Mouse (Mus musculus): ENCODE measurements at regions not wholly inside any gene's neighbourhood (a gene's known extent, or its start where the extent isn't known, plus 50 kb on each side); places are given as distances from the start of the nearest gene placed in this dataset.

DNA sequence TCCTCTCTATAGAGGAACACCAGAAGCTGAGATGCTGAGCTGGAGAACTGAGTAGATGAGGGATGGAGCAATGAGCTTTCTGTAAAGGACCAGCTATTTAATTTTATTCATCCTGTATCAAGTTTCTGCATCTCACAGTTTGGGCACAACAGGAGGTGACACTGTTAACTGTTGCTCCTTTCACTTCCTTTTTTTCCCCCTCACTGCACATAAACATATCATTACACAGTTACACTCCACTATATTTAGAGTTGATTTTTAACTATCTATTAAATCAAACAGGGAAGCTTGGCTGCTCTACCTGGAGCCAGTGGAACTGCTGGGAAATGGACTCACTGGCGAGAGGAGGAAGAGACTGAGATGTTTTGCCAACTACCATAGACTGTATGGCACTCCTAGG is 509.4 kb downstream of the Rnf144a start:
- DNase-seq (ENCODE audit: low spot score in 2 of 2), result peak; percentile 45 to 54

DNA sequence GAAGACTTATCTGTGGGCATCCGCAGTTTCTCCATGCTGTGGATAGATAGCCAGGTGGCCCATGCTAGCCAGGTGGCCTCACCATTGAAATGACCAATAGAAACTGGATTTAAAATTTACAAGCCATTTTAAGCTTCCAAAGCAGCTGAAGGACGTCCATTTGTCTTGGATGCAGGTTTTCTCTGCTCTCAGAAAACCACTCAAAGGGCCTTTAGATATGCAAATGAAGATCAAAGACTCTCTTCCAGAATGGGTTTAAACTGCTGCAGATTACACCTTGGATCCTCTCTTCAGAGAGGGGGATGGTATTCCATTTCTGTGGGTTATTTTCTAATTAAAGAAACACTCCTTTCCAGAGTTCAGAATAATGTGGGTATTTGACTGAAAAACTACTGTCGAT is 518.5 kb downstream of the Rnf144a start:
- DNase-seq (ENCODE audit: low spot score in 2 of 2), result no peak

- DNase-seq (ENCODE audit: low spot score in 2 of 2), result no peak
Observed at GRCm38 (mm10) chr12:25895691-25896090, 519.4 kb downstream of the Rnf144a start.

DNA sequence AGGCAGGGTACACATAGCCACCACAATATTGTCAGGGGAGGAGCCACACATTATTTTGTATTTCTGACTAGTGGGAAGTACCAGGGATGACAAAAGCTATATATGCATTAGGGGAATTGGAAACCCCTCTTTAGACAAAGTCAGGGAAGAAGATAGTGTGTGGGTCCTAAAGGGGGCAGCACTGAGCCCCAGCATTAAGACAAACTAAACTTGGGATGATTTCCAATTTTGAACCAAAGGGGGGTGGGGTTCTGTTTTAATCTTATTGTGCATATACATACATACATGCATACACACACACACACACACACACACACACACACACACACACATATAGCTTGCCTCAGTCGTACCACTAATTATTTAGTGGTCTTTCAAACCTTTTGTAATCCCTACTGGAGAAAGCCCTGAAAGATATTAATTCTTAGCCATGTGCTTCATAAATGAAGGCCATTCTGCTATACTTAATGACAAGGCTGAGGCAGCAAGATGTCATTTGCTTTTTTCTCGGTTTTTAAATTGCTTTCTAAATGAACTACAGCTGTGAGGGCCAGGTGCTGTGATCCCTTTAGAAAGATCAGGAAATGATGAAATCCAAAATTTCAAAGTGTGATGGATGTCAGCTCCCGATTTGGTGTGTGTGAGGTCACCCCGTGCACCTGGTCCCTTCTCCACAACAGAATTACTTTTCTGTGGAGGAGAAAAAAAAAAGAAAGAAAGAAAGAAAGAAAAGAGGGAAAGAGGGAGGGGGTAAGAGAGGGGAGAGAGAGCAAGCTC is 523.5 kb downstream of the Rnf144a start:
- no peak for DNase-seq (ENCODE audit: low spot score in 2 of 2)

DNA sequence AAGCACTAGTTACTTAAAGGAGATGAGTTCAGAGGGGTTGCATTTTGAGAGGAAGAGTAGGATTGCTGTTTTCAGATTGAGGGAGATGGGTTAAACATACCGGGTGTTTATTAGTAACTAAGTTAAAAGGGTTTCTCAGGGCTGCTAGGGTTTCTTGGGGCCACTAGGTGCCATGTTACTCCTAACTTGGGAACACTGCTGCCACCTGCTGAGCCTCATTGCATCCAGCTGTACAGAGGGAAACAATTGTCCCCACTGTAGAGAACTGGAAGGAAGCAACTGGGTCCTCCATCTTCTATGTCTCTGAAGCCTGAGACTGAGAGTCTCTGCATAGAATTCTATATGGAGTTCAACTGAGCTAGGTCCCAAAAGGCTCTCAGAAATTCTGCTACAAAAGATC is 524.3 kb downstream of the Rnf144a start:
- DNase-seq (ENCODE audit: low spot score in 2 of 2), result peak in 1 of 2 experiments; percentile 3

- no peak for DNase-seq (ENCODE audit: low spot score in 2 of 2)
Observed at GRCm38 (mm10) chr12:25883771-25884171, 531.3 kb downstream of the Rnf144a start.

- no peak for DNase-seq (ENCODE audit: low spot score in 2 of 2)
Observed at GRCm38 (mm10) chr12:25871816-25872215, 543.2 kb downstream of the Rnf144a start.

DNA sequence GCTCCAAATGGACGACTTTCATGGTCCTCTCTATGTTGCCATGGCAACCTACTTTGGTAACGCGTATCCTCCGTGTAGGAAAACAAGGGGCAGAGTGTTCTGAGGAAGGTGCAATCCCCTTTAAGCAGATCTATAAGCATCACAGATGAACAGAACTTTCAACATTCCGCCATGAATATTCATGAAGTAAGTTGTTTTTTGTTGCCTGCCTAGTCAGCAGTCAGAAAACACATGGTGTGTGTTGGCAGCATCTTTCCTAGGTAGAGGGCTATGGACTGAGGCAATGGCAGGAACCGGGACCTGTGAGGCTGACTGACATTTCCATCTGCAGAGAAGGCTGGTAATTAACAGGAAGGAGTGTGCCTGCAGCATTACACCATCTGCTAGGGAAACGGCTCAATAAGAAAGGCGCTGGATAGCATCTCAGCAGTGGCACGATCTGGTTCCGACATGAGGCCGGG is 544.0 kb downstream of the Rnf144a start:
- DNase-seq (ENCODE audit: low spot score in 2 of 2), result no peak

- DNase-seq (ENCODE audit: low spot score in 2 of 2), result no peak
Observed at GRCm38 (mm10) chr12:25869846-25870245, 545.2 kb downstream of the Rnf144a start.

DNA sequence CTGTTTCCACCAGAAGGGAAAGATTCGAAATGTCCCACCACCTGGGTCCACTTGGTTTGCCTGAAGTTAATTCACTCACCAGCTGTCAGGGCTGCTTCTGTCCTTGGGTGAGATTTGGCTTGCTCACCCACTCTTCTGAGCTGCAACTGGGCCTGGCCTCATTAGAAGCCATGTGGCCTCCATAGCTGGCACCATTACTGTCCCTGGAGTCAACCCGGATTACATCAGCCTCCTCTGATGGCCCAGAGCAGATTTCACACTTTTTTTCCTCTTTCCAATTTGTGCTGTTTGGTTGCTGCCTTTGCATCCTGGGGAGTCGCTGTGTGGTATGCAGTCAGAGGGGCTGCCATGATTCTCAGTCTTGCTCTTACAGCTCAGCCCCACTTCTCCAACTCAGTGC is 550.0 kb downstream of the Rnf144a start:
- no peak for DNase-seq (ENCODE audit: low spot score in 2 of 2)

DNA sequence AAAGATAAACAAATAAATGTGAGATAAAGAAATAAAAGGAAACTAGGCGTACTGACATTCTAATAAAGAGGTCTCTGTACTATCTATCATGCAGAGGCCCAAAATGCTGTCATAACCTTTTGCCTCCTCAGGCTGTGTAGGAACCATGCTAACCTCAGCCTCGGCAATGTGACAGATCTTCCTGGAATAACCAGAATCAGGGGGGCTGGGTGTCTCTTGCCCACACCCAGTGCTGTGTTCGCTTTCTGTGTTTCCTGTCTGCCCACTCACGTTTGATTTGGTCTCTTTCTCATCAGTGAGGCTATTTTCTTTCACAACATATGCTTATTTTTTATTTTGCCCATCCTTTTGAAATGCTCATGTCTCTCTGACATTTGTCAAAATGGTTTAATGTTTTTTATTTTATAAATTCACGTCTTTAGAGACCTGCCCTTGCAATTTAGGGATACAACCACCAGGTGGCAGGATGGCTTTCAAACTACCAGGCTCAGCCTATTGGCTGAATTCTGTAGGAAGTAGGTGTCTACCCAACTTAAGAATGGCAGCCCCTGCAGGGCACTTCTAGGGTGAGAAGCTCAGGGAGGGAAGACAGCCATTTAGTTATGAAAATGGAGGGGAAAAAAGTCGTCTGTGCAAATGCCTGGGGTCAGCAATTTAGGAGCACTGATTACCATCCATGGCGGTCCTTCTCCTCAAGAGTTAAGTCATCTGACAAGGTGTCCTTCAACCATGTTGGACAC is 550.8 kb downstream of the Rnf144a start:
- peak; percentile 45 to 47 for DNase-seq (ENCODE audit: low spot score in 2 of 2)

DNA sequence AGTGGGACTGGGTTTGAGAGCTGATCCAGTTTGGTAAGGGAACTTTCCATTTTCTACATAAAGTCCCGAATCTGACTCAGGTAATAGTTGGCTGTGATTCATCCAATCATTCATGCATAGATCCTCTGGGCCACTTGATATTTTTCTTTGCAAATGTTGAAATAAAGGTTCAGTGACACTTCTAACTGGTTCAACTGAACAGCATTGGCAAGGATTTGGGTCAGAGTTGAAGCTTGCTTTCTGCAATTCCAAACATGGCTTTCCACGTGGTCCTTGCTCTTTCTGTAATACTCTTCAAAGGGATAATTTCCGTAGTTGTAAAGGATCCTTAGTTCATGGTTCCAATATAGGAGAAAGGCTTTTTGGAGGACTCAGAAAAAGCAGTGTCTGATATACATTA is 554.0 kb downstream of the Rnf144a start:
- no peak for DNase-seq (ENCODE audit: low spot score in 2 of 2)

DNA sequence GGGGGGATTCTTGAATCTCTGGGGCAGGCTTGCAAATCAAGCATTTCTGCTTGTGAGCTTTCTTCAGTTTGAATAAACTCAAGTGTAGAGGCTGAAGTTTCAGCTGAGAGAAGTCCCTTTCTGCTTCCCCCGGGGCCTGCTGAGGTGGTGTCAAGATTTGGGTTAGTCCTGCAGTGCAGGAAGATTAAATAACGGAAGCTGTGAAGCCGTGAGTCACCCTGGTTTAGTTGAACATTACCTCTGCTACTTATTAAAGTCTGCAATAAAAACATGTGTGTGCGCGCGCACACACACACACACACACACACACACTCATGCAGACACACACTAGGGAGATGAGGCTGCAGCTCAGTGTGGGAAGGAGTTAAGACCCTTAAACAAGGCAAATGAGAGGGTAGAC is 556.7 kb downstream of the Rnf144a start:
- no peak for DNase-seq (ENCODE audit: low spot score in 2 of 2)

- no peak for DNase-seq (ENCODE audit: low spot score in 2 of 2)
Observed at GRCm38 (mm10) chr12:25830057-25830456, 585.0 kb downstream of the Rnf144a start.

DNA sequence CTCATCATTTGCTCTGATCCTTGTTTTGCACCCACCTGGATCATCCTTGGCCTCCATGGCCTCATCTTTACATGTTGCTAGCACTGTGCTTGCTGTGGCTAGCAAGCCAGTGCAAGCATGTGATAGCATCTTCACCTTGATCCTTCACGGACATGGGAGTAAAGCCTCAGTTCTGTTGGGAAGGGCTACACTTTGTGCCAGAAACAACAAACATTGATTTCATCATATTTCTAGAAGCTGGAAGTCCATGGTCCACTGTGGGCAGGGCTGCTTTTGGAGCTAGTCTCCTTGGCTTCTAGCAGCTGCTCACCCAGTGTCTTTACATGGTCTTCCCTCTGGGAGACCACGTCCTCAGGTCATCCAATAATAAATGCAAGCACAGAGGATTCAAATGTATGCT is 587.1 kb downstream of the Rnf144a start:
- DNase-seq (ENCODE audit: low spot score in 2 of 2), result no peak

DNA sequence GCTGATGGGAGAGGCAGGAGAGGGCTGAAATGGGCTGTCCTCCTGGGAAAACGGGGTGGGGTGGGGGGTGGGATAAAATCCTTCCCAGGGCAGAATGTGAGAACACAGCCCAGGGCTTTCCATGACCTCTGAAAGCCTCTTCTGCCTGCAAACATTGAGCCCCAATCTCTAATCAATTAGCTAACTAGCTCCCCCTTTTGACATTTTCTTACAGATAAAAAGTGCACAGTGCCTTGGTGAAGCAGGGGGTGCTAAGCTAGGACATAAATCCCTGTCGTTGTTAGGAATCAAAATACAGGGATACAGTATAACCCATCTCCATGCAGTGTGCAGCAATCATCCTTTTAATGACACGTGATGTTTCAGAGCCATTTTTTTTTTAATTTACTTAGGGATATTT is 588.1 kb downstream of the Rnf144a start:
- no peak for DNase-seq (ENCODE audit: low spot score in 2 of 2)

GRCm38 (mm10) chr12:25826451-25826850 is 588.6 kb downstream of the Rnf144a start:
- no peak for DNase-seq (ENCODE audit: low spot score in 2 of 2)

DNA sequence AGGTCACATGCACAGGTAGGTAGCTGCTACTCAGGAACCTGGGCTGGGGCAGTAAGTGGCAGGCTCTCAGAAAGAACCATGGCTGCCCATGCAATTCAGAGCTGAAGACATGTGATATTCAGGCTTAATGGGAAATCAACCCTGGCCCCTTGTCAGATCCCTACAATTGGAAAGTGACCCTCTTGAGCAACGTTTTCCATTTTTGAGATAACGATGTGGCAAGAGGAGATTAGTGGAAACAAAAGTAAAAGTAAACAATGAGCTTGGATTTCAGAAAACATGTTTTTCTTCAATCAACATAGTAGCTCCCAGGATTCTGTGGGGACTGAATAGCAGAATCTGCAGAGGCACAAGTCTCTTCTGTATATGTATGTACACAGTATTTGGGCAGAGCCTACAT is 598.8 kb downstream of the Rnf144a start:
- DNase-seq (ENCODE audit: low spot score in 2 of 2), result no peak

DNA sequence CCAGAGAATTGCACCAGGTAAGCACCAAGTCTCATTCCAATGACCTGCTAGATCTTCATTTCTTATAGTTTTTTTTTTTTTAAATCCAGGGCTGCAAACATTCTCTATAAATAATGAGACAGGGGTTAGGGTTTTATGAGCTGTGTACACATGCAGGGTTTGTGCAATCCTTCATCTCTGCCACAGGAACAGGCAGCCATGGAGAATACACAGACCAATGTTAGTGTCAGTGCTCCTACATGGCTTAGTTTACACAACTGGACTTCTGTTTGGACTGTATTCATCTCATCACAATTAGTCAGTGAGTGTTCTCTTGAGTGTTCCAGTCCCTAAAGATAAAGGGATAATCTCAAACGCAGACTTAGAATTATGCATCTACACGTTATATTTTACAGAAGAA is 620.0 kb downstream of the Rnf144a start:
- no peak for DNase-seq (ENCODE audit: low spot score in 2 of 2)

DNA sequence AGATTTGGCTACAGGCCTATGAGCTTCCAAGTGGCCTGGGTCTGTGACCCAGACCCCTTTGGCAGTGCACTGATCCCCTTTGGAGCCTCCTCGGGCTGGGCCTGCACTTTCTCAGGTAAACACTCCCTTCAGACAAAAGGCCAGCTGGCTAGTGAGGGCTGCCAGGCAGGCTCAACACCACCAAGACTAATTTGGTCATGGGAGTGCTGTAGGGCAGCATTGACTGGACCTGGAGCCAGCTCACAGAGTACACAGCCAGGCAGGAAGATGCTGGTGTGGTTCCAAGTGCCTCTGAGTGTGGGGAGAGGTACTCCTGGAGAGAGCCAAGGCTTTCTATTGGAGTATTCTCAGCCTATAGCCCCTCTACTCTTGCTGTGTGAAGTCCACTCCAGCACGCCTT is 620.5 kb downstream of the Rnf144a start:
- no peak for DNase-seq (ENCODE audit: low spot score in 2 of 2)

DNA sequence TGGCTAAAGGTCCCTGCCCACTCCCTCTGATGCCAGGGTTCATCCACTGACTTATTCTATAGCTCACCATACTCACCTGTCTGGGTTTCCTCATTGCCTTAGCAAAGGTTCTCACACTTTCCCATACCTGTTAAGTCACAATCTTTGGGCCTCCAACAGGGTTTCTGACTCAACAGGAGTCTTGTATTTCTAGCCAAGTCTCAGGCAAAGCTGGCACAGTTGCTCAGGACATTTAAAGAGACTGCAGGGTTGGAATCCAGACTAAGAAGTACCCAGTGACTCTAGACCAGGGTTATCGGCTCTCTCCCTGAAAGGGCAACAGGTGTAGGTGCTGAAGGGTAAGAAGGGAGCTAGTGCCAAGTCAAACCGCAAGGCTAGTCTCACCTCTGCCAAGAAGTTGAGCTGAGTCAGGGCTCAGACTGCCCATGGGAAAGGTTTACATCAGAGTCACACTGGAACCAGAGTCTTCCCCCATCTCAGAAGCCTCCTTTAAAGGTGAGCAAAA is 622.4 kb downstream of the Rnf144a start:
- no peak for DNase-seq (ENCODE audit: low spot score in 2 of 2)

GRCm38 (mm10) chr12:25790956-25791355 is 624.1 kb downstream of the Rnf144a start:
- DNase-seq (ENCODE audit: low spot score in 2 of 2), result no peak
